Mouse (Mus musculus) thymus, postnatal 14 days (tissue): ENCODE results near the gene Il11.
"Not testable (repeated sequence)": the region's sequence is repeated elsewhere in the genome, so short reads cannot be mapped to it uniquely, and the experiment has no call there.

ENCODE experiments used
- DNase-seq: peaks from one replicate; pipeline ENCODE4 v3.0.0; 2021

Il11 gene

GRCm38 (mm10) chr7:4782759-4783158 is at the start of gene Il11, which contains the start of gene Tmem190:
TSS of gene Il11 (minus strand) at chr7:4782859.
TSS of gene Tmem190 (plus strand) at chr7:4782937.
- no peak for DNase-seq

- no peak for DNase-seq
Measured at GRCm38 (mm10) chr7:4830476-4830875, 47.8 kb upstream of the Il11 start.

GRCm38 (mm10) chr7:4825365-4825764 is 42.7 kb upstream of the Il11 start:
- no peak for DNase-seq

- DNase-seq, result no peak
Measured at GRCm38 (mm10) chr7:4822162-4822907, 39.7 kb upstream of the Il11 start.

- DNase-seq, result no peak
Measured at GRCm38 (mm10) chr7:4821690-4822089, 39.0 kb upstream of the Il11 start.

GRCm38 (mm10) chr7:4820925-4821324 is 38.3 kb upstream of the Il11 start:
- DNase-seq, result not testable (repeated sequence)

- DNase-seq, result peak; percentile 34
Measured at GRCm38 (mm10) chr7:4816559-4816958, 33.9 kb upstream of the Il11 start.

- DNase-seq, result no peak
Measured at GRCm38 (mm10) chr7:4813105-4813791, 30.6 kb upstream of the Il11 start.

- DNase-seq, result peak; percentile 98
Measured at GRCm38 (mm10) chr7:4812303-4813104, 29.8 kb upstream of the Il11 start, which contains the start of gene Ube2s. TSS of gene Ube2s (minus strand) at chr7:4812590.

GRCm38 (mm10) chr7:4811842-4812302 is 29.2 kb upstream of the Il11 start:
- DNase-seq, result no peak

- not testable (repeated sequence) for DNase-seq
Measured at GRCm38 (mm10) chr7:4811131-4811530, 28.5 kb upstream of the Il11 start.

GRCm38 (mm10) chr7:4806716-4807115 is 24.1 kb upstream of the Il11 start:
- DNase-seq, result peak; percentile 51

GRCm38 (mm10) chr7:4802247-4802646 is 19.6 kb upstream of the Il11 start:
- no peak for DNase-seq

- DNase-seq, result peak; percentile 21
Measured at GRCm38 (mm10) chr7:4795767-4796433, 13.2 kb upstream of the Il11 start.

GRCm38 (mm10) chr7:4794631-4795168 is 12.0 kb upstream of the Il11 start:
- DNase-seq, result no peak

GRCm38 (mm10) chr7:4793674-4794073 is 11.0 kb upstream of the Il11 start:
- no peak for DNase-seq

GRCm38 (mm10) chr7:4793248-4793647 is 10.6 kb upstream of the Il11 start:
- DNase-seq, result not testable (repeated sequence)

- peak; percentile 95 for DNase-seq
Measured at GRCm38 (mm10) chr7:4792278-4793212, 9.9 kb upstream of the Il11 start, which contains the start of gene Rpl28. TSS of gene Rpl28 (plus strand) at chr7:4792874.

GRCm38 (mm10) chr7:4789436-4789935 is 6.8 kb upstream of the Il11 start, which contains the start of gene Tmem238:
TSS of gene Tmem238 (minus strand) at chr7:4789656.
- peak; percentile 25 for DNase-seq
